Mouse (Mus musculus): ENCODE results near the gene Hnrnpa1. TPM values are rescaled to one million over a fixed set of nuclear protein-coding genes. Genes with fewer than 3 reads are reported as not detected.
"Not testable (repeated sequence)": the region's sequence is repeated elsewhere in the genome, so short reads cannot be mapped to it uniquely, and the experiment has no call there.

The Hnrnpa1 gene
- polyA plus RNA-seq, 1 experiment from 2014 or later = 436 TPM

- ATAC-seq (ENCODE audit: low read depth) (no peak), DNase-seq (no peak)
- Histone ChIP-seq H3K27me3 (no peaks in the 10 kb centered on the region), H3K9ac (peak overlapping the region; percentile 89), H3K4me2 (peak overlapping the region; percentile 91), H3K4me1 (replicated peaks) (peaks cover 56% of the 10 kb centered on the region), H3K36me3 (peaks cover 65% of the 10 kb centered on the region), H3K27ac (peak overlapping the region; percentile 92), H3K4me3 (replicated peaks) (peak overlapping the region; percentile 80), H3K9me3 (replicated peaks) (no peaks in the 10 kb centered on the region)
- 35% methylated on average over 8 of the region's 8 CpGs for WGBS (ENCODE audit: insufficient replicate concordance)
These were observed 2.7 kb downstream of the Hnrnpa1 start for GRCm38 (mm10) chr15:103242885-103243284.

GRCm38 (mm10) chr15:103245616-103246015 lies 5.4 kb downstream of the Hnrnpa1 start:
- ATAC-seq (ENCODE audit: low read depth) (peak; percentile 63), DNase-seq (no peak)
- Histone ChIP-seq H3K9ac (peak overlapping the region; percentile 33; the same call in 1 of the 2 replicates), H3K27me3 (no peaks in the 10 kb centered on the region), H3K4me1 (replicated peaks) (peaks cover 77% of the 10 kb centered on the region), H3K36me3 (peaks cover 90% of the 10 kb centered on the region), H3K4me2 (peak overlapping the region; percentile 44), H3K9me3 (replicated peaks) (no peaks in the 10 kb centered on the region), H3K27ac (peak overlapping the region; percentile 81), H3K4me3 (replicated peaks) (peak overlapping the region; percentile 28)
- WGBS (ENCODE audit: insufficient replicate concordance) = 37% methylated on average over 6 of the region's 6 CpGs

GRCm38 (mm10) chr15:103247078-103247781 lies 7.0 kb downstream of the Hnrnpa1 start:
- Histone ChIP-seq H3K9ac (no peak overlapping the region), H3K36me3 (peaks cover 86% of the 10 kb centered on the region), H3K4me2 (peak overlapping the region; percentile 57), H3K4me1 (replicated peaks) (peaks cover 91% of the 10 kb centered on the region), H3K27me3 (no peaks in the 10 kb centered on the region), H3K27ac (peak overlapping the region; percentile 81), H3K4me3 (replicated peaks) (peak overlapping the region; percentile 41), H3K9me3 (replicated peaks) (no peaks in the 10 kb centered on the region)
- no peak for ATAC-seq (ENCODE audit: low read depth)
- WGBS (ENCODE audit: insufficient replicate concordance) = 69% methylated on average over 9 of the region's 9 CpGs
- no peak for DNase-seq

- peaks cover 84% of the 10 kb centered on the region for H3K36me3 ChIP-seq
These were observed 7.7 kb downstream of the Hnrnpa1 start for GRCm38 (mm10) chr15:103247782-103248400.

GRCm38 (mm10) chr15:103248401-103249313 lies 8.4 kb downstream of the Hnrnpa1 start:
- Histone ChIP-seq H3K27me3 (no peaks in the 10 kb centered on the region), H3K9me3 (replicated peaks) (no peaks in the 10 kb centered on the region), H3K4me2 (peak overlapping the region; percentile 57), H3K9ac (peak overlapping the region; percentile 50), H3K36me3 (peaks cover 81% of the 10 kb centered on the region), H3K4me3 (replicated peaks) (peak overlapping the region; percentile 41), H3K27ac (peak overlapping the region; percentile 81), H3K4me1 (replicated peaks) (peaks cover 88% of the 10 kb centered on the region)
- ATAC-seq (ENCODE audit: low read depth) = no peak
- 84% methylated on average over 28 of the region's 28 CpGs for WGBS (ENCODE audit: insufficient replicate concordance)
- DNase-seq = no peak

More at GRCm38 (mm10) chr15:103247782-103248400, 7.7 kb downstream of the Hnrnpa1 start:
- ATAC-seq (ENCODE audit: low read depth) (no peak), DNase-seq (no peak)
- Histone ChIP-seq H3K9ac (no peak overlapping the region; the same call in 1 of the 2 replicates), H3K4me1 (replicated peaks) (peaks cover 91% of the 10 kb centered on the region), H3K4me3 (replicated peaks) (peak overlapping the region; percentile 41), H3K27me3 (no peaks in the 10 kb centered on the region), H3K9me3 (replicated peaks) (no peaks in the 10 kb centered on the region), H3K4me2 (peak overlapping the region; percentile 57), H3K27ac (peak overlapping the region; percentile 81)

GRCm38 (mm10) chr15:103249511-103249910 lies 9.3 kb downstream of the Hnrnpa1 start:
- Histone ChIP-seq H3K36me3 (peaks cover 79% of the 10 kb centered on the region), H3K4me1 (replicated peaks) (peaks cover 84% of the 10 kb centered on the region), H3K27ac (peak overlapping the region; percentile 81), H3K4me3 (replicated peaks) (peak overlapping the region; percentile 41), H3K9ac (peak overlapping the region; percentile 50), H3K4me2 (peak overlapping the region; percentile 57)
- not testable (repeated sequence) for H3K9me3 ChIP-seq (replicated peaks); ATAC-seq (ENCODE audit: low read depth); H3K27me3 ChIP-seq; DNase-seq
- 86% methylated on average over 6 of the region's 6 CpGs for WGBS (ENCODE audit: insufficient replicate concordance)

- peak overlapping the region; percentile 99 for H3K27ac ChIP-seq
These were observed 10.0 kb downstream of the Hnrnpa1 start for GRCm38 (mm10) chr15:103250195-103250740.

GRCm38 (mm10) chr15:103251595-103251994 lies 11.4 kb downstream of the Hnrnpa1 start:
- H3K4me3 ChIP-seq (replicated peaks) = peak overlapping the region; percentile 75
- peak; percentile 82 for ATAC-seq (ENCODE audit: low read depth)
- DNase-seq = peak; percentile 92
- peak overlapping the region; percentile 83 for H3K4me2 ChIP-seq
- no peaks in the 10 kb centered on the region for H3K9me3 ChIP-seq (replicated peaks)
- H3K27me3 ChIP-seq = no peaks in the 10 kb centered on the region
- H3K36me3 ChIP-seq = peaks cover 61% of the 10 kb centered on the region
- peak overlapping the region; percentile 97 for H3K9ac ChIP-seq
- peaks cover 85% of the 10 kb centered on the region for H3K4me1 ChIP-seq (replicated peaks)
- 3% methylated on average over 1 of the region's 1 CpGs for WGBS (ENCODE audit: insufficient replicate concordance)
- H3K27ac ChIP-seq = peak overlapping the region; percentile 99

More at GRCm38 (mm10) chr15:103250195-103250740, 10.0 kb downstream of the Hnrnpa1 start:
- peak; percentile 79 for DNase-seq
- H3K4me2 ChIP-seq = peak overlapping the region; percentile 83
- no peak for ATAC-seq (ENCODE audit: low read depth)
- H3K4me3 ChIP-seq (replicated peaks) = peak overlapping the region; percentile 75
- H3K9ac ChIP-seq = peak overlapping the region; percentile 97
- H3K9me3 ChIP-seq (replicated peaks) = no peaks in the 10 kb centered on the region
- peaks cover 83% of the 10 kb centered on the region for H3K4me1 ChIP-seq (replicated peaks)
- H3K27me3 ChIP-seq = no peaks in the 10 kb centered on the region
- 26% methylated on average over 2 of the region's 2 CpGs for WGBS (ENCODE audit: insufficient replicate concordance)
- H3K36me3 ChIP-seq = peaks cover 73% of the 10 kb centered on the region

GRCm38 (mm10) chr15:103252660-103253059 lies 12.4 kb downstream of the Hnrnpa1 start:
- peak; percentile 56 for ATAC-seq (ENCODE audit: low read depth)
- H3K4me2 ChIP-seq = peak overlapping the region; percentile 83
- peak; percentile 73 for DNase-seq
- no peaks in the 10 kb centered on the region for H3K9me3 ChIP-seq (replicated peaks)
- peaks cover 50% of the 10 kb centered on the region for H3K36me3 ChIP-seq
- peak overlapping the region; percentile 97 for H3K9ac ChIP-seq
- no peaks in the 10 kb centered on the region for H3K27me3 ChIP-seq
- 21% methylated on average over 3 of the region's 3 CpGs for WGBS (ENCODE audit: insufficient replicate concordance)
- peak overlapping the region; percentile 75 for H3K4me3 ChIP-seq (replicated peaks)
- H3K27ac ChIP-seq = peak overlapping the region; percentile 99
- peaks cover 85% of the 10 kb centered on the region for H3K4me1 ChIP-seq (replicated peaks)

- peak overlapping the region; percentile 83 for H3K4me2 ChIP-seq
- H3K4me3 ChIP-seq (replicated peaks) = peak overlapping the region; percentile 75
These were observed 13.1 kb downstream of the Hnrnpa1 start for GRCm38 (mm10) chr15:103253352-103253751.

More at GRCm38 (mm10) chr15:103253352-103253751, 13.1 kb downstream of the Hnrnpa1 start:
- H3K9ac ChIP-seq = peak overlapping the region; percentile 97
- DNase-seq = no peak
- H3K4me1 ChIP-seq (replicated peaks) = peaks cover 83% of the 10 kb centered on the region
- no peak for ATAC-seq (ENCODE audit: low read depth)
- peaks cover 43% of the 10 kb centered on the region for H3K36me3 ChIP-seq
- H3K9me3 ChIP-seq (replicated peaks) = no peaks in the 10 kb centered on the region
- no peaks in the 10 kb centered on the region for H3K27me3 ChIP-seq
- H3K27ac ChIP-seq = peak overlapping the region; percentile 99
- 55% methylated on average over 1 of the region's 1 CpGs for WGBS (ENCODE audit: insufficient replicate concordance)

Data from liver, embryonic 13.5 days (tissue).